Mouse (Mus musculus): ENCODE results near the gene Ccdc154. TPM values are rescaled to one million over a fixed set of nuclear protein-coding genes. Genes with fewer than 3 reads are reported as not detected.

The Ccdc154 gene
- total and polyA plus RNA-seq, 3 experiments, result 0.12 to 0.19 TPM; not detected in 1

GRCm38 (mm10) chr17:25172558-25172957 lies 10.3 kb downstream of the Ccdc154 start:
- no peak for DNase-seq (ENCODE audit: low read depth, low spot score)
- no peaks in the 10 kb centered on the region for H3K36me3 ChIP-seq (ENCODE audit: control insufficient read depth in 1 of 2, insufficient read depth in 2 of 2, low read length in 2 of 2)
- H3K9me3 ChIP-seq (replicated peaks; ENCODE audit: insufficient read depth, low read length), result no peaks in the 10 kb centered on the region
- H3K4me3 ChIP-seq (ENCODE audit: control insufficient read depth in 1 of 2, insufficient read depth in 1 of 2, low read depth in 2 of 2, low read length in 2 of 2), result no peak overlapping the region
- no peaks in the 10 kb centered on the region for H3K27me3 ChIP-seq (ENCODE audit: control insufficient read depth in 1 of 2, insufficient read depth in 2 of 2, low read length in 2 of 2)
- no peak overlapping the region for H3K27ac ChIP-seq (ENCODE audit: control insufficient read depth, low read depth, low read length)
- TF ChIP-seq E2F4 (IDR thresholded peaks at IDR 0.05; ENCODE audit: borderline replicate concordance, low read depth, low read length) (no peak), SMC3 (IDR thresholded peaks at IDR 0.05; ENCODE audit: low read depth, low read length) (no peak), RAD21 (IDR thresholded peaks at IDR 0.05; ENCODE audit: low read depth, low read length) (no peak)
- H3K9ac ChIP-seq (ENCODE audit: control insufficient read depth, low read depth, low read length, poor library complexity, severe bottlenecking), result no peak overlapping the region
- H3K79me2 ChIP-seq (ENCODE audit: control insufficient read depth, insufficient read depth, low read length, poor library complexity), result no peaks in the 10 kb centered on the region
- 0 out of 4 replicates have a peak, but pooled peaks cover 0 to 3% of the 10 kb centered on the region in 2 experiments for H3K4me1 ChIP-seq (ENCODE audit: control insufficient read depth in 1 of 2, insufficient read depth in 2 of 2, low read length in 2 of 2)

- Histone ChIP-seq H3K4me3 (ENCODE audit: control insufficient read depth in 1 of 2, insufficient read depth in 1 of 2, low read depth in 2 of 2, low read length in 2 of 2) (no peak within 1 kb of the TSS), H3K27me3 (ENCODE audit: control insufficient read depth in 1 of 2, insufficient read depth in 2 of 2, low read length in 2 of 2) (peaks cover 0 to 3% of the 10 kb centered on the region in 2 experiments; a peak in 2 of 4 replicates), H3K27ac (ENCODE audit: control insufficient read depth, low read depth, low read length) (no peak within 1 kb of the TSS)
Measured at GRCm38 (mm10) chr17:25175411-25175810, 13.2 kb downstream of the Ccdc154 start, which contains the start of gene Gm38655. Gene Gm38655, minus strand, starts transcription at chr17:25175471.

GRCm38 (mm10) chr17:25183232-25183631 lies 21.0 kb downstream of the Ccdc154 start:
- Histone ChIP-seq H3K9ac (ENCODE audit: control insufficient read depth, low read depth, low read length, poor library complexity, severe bottlenecking) (peak overlapping the region; percentile 96), H3K4me3 (ENCODE audit: control insufficient read depth in 1 of 2, insufficient read depth in 1 of 2, low read depth in 2 of 2, low read length in 2 of 2) (peak overlapping the region in 1 of 2 experiments; percentile 59; a peak in 1 of 4 replicates), H3K27ac (ENCODE audit: control insufficient read depth, low read depth, low read length) (no peak overlapping the region), H3K27me3 (ENCODE audit: control insufficient read depth in 1 of 2, insufficient read depth in 2 of 2, low read length in 2 of 2) (peaks cover 0 to 1% of the 10 kb centered on the region in 2 experiments; a peak in 1 of 4 replicates), H3K4me1 (ENCODE audit: control insufficient read depth in 1 of 2, insufficient read depth in 2 of 2, low read length in 2 of 2) (peaks cover 4 to 14% of the 10 kb centered on the region in 2 experiments), H3K9me3 (replicated peaks; ENCODE audit: insufficient read depth, low read length) (no peaks in the 10 kb centered on the region), H3K79me2 (ENCODE audit: control insufficient read depth, insufficient read depth, low read length, poor library complexity) (peaks cover 25% of the 10 kb centered on the region), H3K36me3 (ENCODE audit: control insufficient read depth in 1 of 2, insufficient read depth in 2 of 2, low read length in 2 of 2) (peaks cover 0 to 11% of the 10 kb centered on the region in 2 experiments; a peak in 2 of 4 replicates)
- peak; percentile 56 for DNase-seq (ENCODE audit: low read depth, low spot score)
- TF ChIP-seq RCOR1 (IDR thresholded peaks at IDR 0.05; ENCODE audit: low read depth, low read length), result no peak
- TF ChIP-seq SIN3A (IDR thresholded peaks at IDR 0.05; ENCODE audit: low read length), result no peak
- no peak for TF ChIP-seq ETS1 (IDR thresholded peaks at IDR 0.05; ENCODE audit: low read depth, low read length)
- no peak for TF ChIP-seq UBTF (IDR thresholded peaks at IDR 0.05; ENCODE audit: borderline replicate concordance, insufficient read depth, low read depth, low read length)
- no peak for TF ChIP-seq MEF2A (IDR thresholded peaks at IDR 0.05; ENCODE audit: extremely low read depth, insufficient replicate concordance, low read depth, low read length, poor library complexity, severe bottlenecking)
- TF ChIP-seq MYB (IDR thresholded peaks at IDR 0.05; ENCODE audit: low read depth, low read length), result no peak
- no peak for TF ChIP-seq ZKSCAN1 (IDR thresholded peaks at IDR 0.05; ENCODE audit: low read depth, low read length)
- TF ChIP-seq POLR2A (IDR thresholded peaks at IDR 0.05; ENCODE audit: control insufficient read depth in 1 of 2, insufficient read depth in 1 of 2, low read depth in 1 of 2, low read length in 2 of 2, poor library complexity in 1 of 2), result no peak
- TF ChIP-seq E2F4 (IDR thresholded peaks at IDR 0.05; ENCODE audit: borderline replicate concordance, low read depth, low read length), result no peak
- TF ChIP-seq CTCF (IDR thresholded peaks at IDR 0.05 in 2 of 3, conservative IDR thresholded peaks at IDR 0.05 in 1 of 3; ENCODE audit: control insufficient read depth in 1 of 3, insufficient read depth in 1 of 3, low read depth in 2 of 3, low read length in 3 of 3, poor library complexity in 1 of 3, severe bottlenecking in 1 of 3), result peak in 1 of 3 experiments; percentile 23; a peak in 2 of 6 replicates
- TF ChIP-seq ZC3H11A (IDR thresholded peaks at IDR 0.05; ENCODE audit: low read depth, low read length), result no peak
- TF ChIP-seq CHD1 (IDR thresholded peaks at IDR 0.05; ENCODE audit: low read depth, low read length), result no peak
- no peak for TF ChIP-seq USF2 (IDR thresholded peaks at IDR 0.05; ENCODE audit: borderline replicate concordance in 1 of 2, insufficient read depth in 1 of 2, low read depth in 1 of 2, low read length in 2 of 2)
- peak; percentile 22 for TF ChIP-seq RAD21 (IDR thresholded peaks at IDR 0.05; ENCODE audit: low read depth, low read length)

More at GRCm38 (mm10) chr17:25175411-25175810, 13.2 kb downstream of the Ccdc154 start, which contains the start of gene Gm38655:
- H3K9me3 ChIP-seq (replicated peaks; ENCODE audit: insufficient read depth, low read length), result no peaks in the 10 kb centered on the region
- no peaks in the 10 kb centered on the region for H3K36me3 ChIP-seq (ENCODE audit: control insufficient read depth in 1 of 2, insufficient read depth in 2 of 2, low read length in 2 of 2)
- no peaks in the 10 kb centered on the region for H3K79me2 ChIP-seq (ENCODE audit: control insufficient read depth, insufficient read depth, low read length, poor library complexity)
- DNase-seq (ENCODE audit: low read depth, low spot score), result no peak
- H3K9ac ChIP-seq (ENCODE audit: control insufficient read depth, low read depth, low read length, poor library complexity, severe bottlenecking), result no peak within 1 kb of the TSS
- TF ChIP-seq SMC3 (IDR thresholded peaks at IDR 0.05; ENCODE audit: low read depth, low read length) (no peak), EP300 (IDR thresholded peaks at IDR 0.05; ENCODE audit: low read depth in 1 of 2, low read length in 2 of 2) (no peak), MAX (IDR thresholded peaks at IDR 0.05; ENCODE audit: low read length) (no peak), MYB (IDR thresholded peaks at IDR 0.05; ENCODE audit: low read depth, low read length) (no peak), USF1 (IDR thresholded peaks at IDR 0.05; ENCODE audit: low read depth, low read length) (no peak), CTCF (IDR thresholded peaks at IDR 0.05 in 2 of 3, conservative IDR thresholded peaks at IDR 0.05 in 1 of 3; ENCODE audit: control insufficient read depth in 1 of 3, insufficient read depth in 1 of 3, low read depth in 2 of 3, low read length in 3 of 3, poor library complexity in 1 of 3, severe bottlenecking in 1 of 3) (no peak), KAT2A (conservative IDR thresholded peaks at IDR 0.05; ENCODE audit: low read depth, low read length) (no peak), MAZ (IDR thresholded peaks at IDR 0.05; ENCODE audit: low read depth, low read length) (no peak), ZMIZ1 (IDR thresholded peaks at IDR 0.05; ENCODE audit: low read depth, low read length) (no peak), RCOR1 (IDR thresholded peaks at IDR 0.05; ENCODE audit: low read depth, low read length) (no peak), UBTF (IDR thresholded peaks at IDR 0.05; ENCODE audit: borderline replicate concordance, insufficient read depth, low read depth, low read length) (no peak), USF2 (IDR thresholded peaks at IDR 0.05; ENCODE audit: borderline replicate concordance in 1 of 2, insufficient read depth in 1 of 2, low read depth in 1 of 2, low read length in 2 of 2) (no peak), POLR2A (IDR thresholded peaks at IDR 0.05; ENCODE audit: control insufficient read depth in 1 of 2, insufficient read depth in 1 of 2, low read depth in 1 of 2, low read length in 2 of 2, poor library complexity in 1 of 2) (no peak), ZNF384 (IDR thresholded peaks at IDR 0.05; ENCODE audit: low read depth, low read length) (no peak), NELFE (IDR thresholded peaks at IDR 0.05; ENCODE audit: low read depth, low read length) (no peak), E2F4 (IDR thresholded peaks at IDR 0.05; ENCODE audit: borderline replicate concordance, low read depth, low read length) (no peak), TAL1 (IDR thresholded peaks at IDR 0.05; ENCODE audit: low read length) (no peak), ZKSCAN1 (IDR thresholded peaks at IDR 0.05; ENCODE audit: low read depth, low read length) (no peak), NRF1 (IDR thresholded peaks at IDR 0.05; ENCODE audit: insufficient read depth, low read depth, low read length, poor library complexity, severe bottlenecking) (no peak)
- H3K4me1 ChIP-seq (ENCODE audit: control insufficient read depth in 1 of 2, insufficient read depth in 2 of 2, low read length in 2 of 2), result no peaks in the 10 kb centered on the region
